Comparison of ENCODE assay signal across 8 mouse cellular contexts in genomic region chr10:78028129-78028528, GRCm38 (mm10). TPM values are rescaled to one million over a fixed set of nuclear protein-coding genes. Genes with fewer than 3 reads are reported as not detected.
A peak's percentile ranks its signal among the peaks of the same experiment; 100 is the strongest.
DNase-seq lines count a peak whose midpoint lies in the region; ATAC-seq and TF ChIP-seq lines count a peak whose summit lies in the region.

No protein-coding gene starts in this region.

- peak; percentile 94 for TF ChIP-seq CTCF in heart, adult 2 months (IDR thresholded peaks at IDR 0.05)
- peak; percentile 87 for TF ChIP-seq CTCF in kidney, adult 2 months (conservative IDR thresholded peaks at IDR 0.05; ENCODE audit: insufficient read depth, insufficient read length, low read depth, low read length)
- peak; percentile 91 for TF ChIP-seq CTCF in liver, embryonic 14.5 days (IDR thresholded peaks at IDR 0.05; ENCODE audit: low read depth)

- 4% methylated on average over 5 of the region's 5 CpGs for WGBS in heart, adult 2 months
- under 1% methylated on average over 5 of the region's 5 CpGs for WGBS in kidney, adult 2 months
- 4% methylated on average over 5 of the region's 5 CpGs for WGBS in liver, embryonic 14.5 days (ENCODE audit: insufficient replicate concordance)
- 6% methylated on average over 5 of the region's 5 CpGs for WGBS in neural tube, embryonic 12.5 days
- WGBS in stomach, embryonic 16.5 days, result 6% methylated on average over 5 of the region's 5 CpGs

- no peaks in the 10 kb centered on the region; the same call in 1 of the 2 replicates for H3K4me1 ChIP-seq in heart, adult 2 months (ENCODE audit: control insufficient read depth, insufficient read depth, low read length)
- no peaks in the 10 kb centered on the region for H3K4me1 ChIP-seq in kidney, adult 2 months (ENCODE audit: control insufficient read depth, insufficient read depth, low read length)
- H3K4me1 ChIP-seq in liver, embryonic 14.5 days (replicated peaks; ENCODE audit: control insufficient read depth in 2 of 2, insufficient read depth in 2 of 2, low read length in 1 of 2), result no peaks in the 10 kb centered on the region; a peak in 1 of 4 replicates
- H3K4me1 ChIP-seq in neural tube, embryonic 12.5 days, result no peaks in the 10 kb centered on the region
- H3K4me1 ChIP-seq in stomach, embryonic 16.5 days (ENCODE audit: control insufficient read depth, insufficient read depth, low read length), result no peaks in the 10 kb centered on the region

- H3K79me2 ChIP-seq in heart, adult 2 months (replicated peaks; ENCODE audit: control insufficient read depth, insufficient read depth, low read length), result no peaks in the 10 kb centered on the region

- ATAC-seq in liver, embryonic 14.5 days (ENCODE audit: insufficient read depth), result no peak
- 0 out of 2 replicates have a peak, but pooled peaks have one; percentile 29 for ATAC-seq in neural tube, embryonic 12.5 days (ENCODE audit: low FRiP score, low read depth)
- ATAC-seq in stomach, embryonic 16.5 days (ENCODE audit: insufficient read depth, low FRiP score), result peak; percentile 29; the same call in 1 of the 2 replicates

- peak; percentile 83; the same call in 1 of the 2 replicates for TF ChIP-seq EP300 in heart, adult 2 months (IDR thresholded peaks at IDR 0.05; ENCODE audit: insufficient read depth, low read depth, low read length)
- TF ChIP-seq EP300 in liver, embryonic 14.5 days (IDR thresholded peaks at IDR 0.05; ENCODE audit: low read depth), result no peak

- peak; percentile 85 for DNase-seq in A20 (ENCODE audit: low read depth, low spot score)
- peak; percentile 61 for DNase-seq in adrenal gland, adult 2 months
- DNase-seq in embryo, embryonic 9.5 days (ENCODE audit: extremely low spot score), result peak; percentile 73
- DNase-seq in heart, adult 2 months, result peak; percentile 66 to 75
- peak; percentile 72 for DNase-seq in kidney, adult 2 months
- DNase-seq in liver, embryonic 14.5 days (ENCODE audit: low read depth in 3 of 3, low spot score in 3 of 3), result peak in 2 of 3 experiments; percentile 52 to 54

- H3K27ac ChIP-seq in heart, adult 2 months, result no peak overlapping the region
- no peak overlapping the region for H3K27ac ChIP-seq in kidney, adult 2 months (ENCODE audit: insufficient read depth, low read depth, low read length)
- H3K27ac ChIP-seq in liver, embryonic 14.5 days, result no peak overlapping the region
- no peak overlapping the region for H3K27ac ChIP-seq in neural tube, embryonic 12.5 days
- H3K27ac ChIP-seq in stomach, embryonic 16.5 days (ENCODE audit: low read length), result no peak overlapping the region

- intact Hi-C loops in heart, adult 2 months (cut with DNase I), result loop anchor here (5.0 kb wide), 2 partner anchors 39 to 46 kb away; partner anchors contain the start of gene Icosl

- H3K9me3 ChIP-seq in liver, embryonic 14.5 days (ENCODE audit: control insufficient read depth, low read length), result no peaks in the 10 kb centered on the region
- no peaks in the 10 kb centered on the region for H3K9me3 ChIP-seq in neural tube, embryonic 12.5 days
- H3K9me3 ChIP-seq in stomach, embryonic 16.5 days (replicated peaks; ENCODE audit: control insufficient read depth, low read length), result no peaks in the 10 kb centered on the region

- no peaks in the 10 kb centered on the region for H3K27me3 ChIP-seq in heart, adult 2 months (ENCODE audit: control insufficient read depth, insufficient read depth, low read length)
- H3K27me3 ChIP-seq in kidney, adult 2 months (replicated peaks; ENCODE audit: control insufficient read depth, insufficient read depth, low read length), result no peaks in the 10 kb centered on the region
- no peaks in the 10 kb centered on the region for H3K27me3 ChIP-seq in liver, embryonic 14.5 days (ENCODE audit: control insufficient read depth, insufficient read depth, low read length)
- H3K27me3 ChIP-seq in neural tube, embryonic 12.5 days (replicated peaks), result no peaks in the 10 kb centered on the region
- H3K27me3 ChIP-seq in stomach, embryonic 16.5 days (ENCODE audit: control insufficient read depth, insufficient read depth, low read length), result no peaks in the 10 kb centered on the region

- no peak overlapping the region for H3K4me3 ChIP-seq in heart, adult 2 months
- no peak overlapping the region for H3K4me3 ChIP-seq in kidney, adult 2 months (ENCODE audit: insufficient read depth, low read depth, low read length)
- no peak overlapping the region for H3K4me3 ChIP-seq in liver, embryonic 14.5 days (ENCODE audit: insufficient read depth in 1 of 2, low read depth in 2 of 2, low read length in 2 of 2)
- no peak overlapping the region for H3K4me3 ChIP-seq in neural tube, embryonic 12.5 days
- no peak overlapping the region for H3K4me3 ChIP-seq in stomach, embryonic 16.5 days (replicated peaks; ENCODE audit: low read length)

- TF ChIP-seq POLR2A in heart, adult 2 months (IDR thresholded peaks at IDR 0.05; ENCODE audit: insufficient read depth, low read depth, low read length), result no peak
- TF ChIP-seq POLR2A in kidney, adult 2 months (IDR thresholded peaks at IDR 0.05; ENCODE audit: low read depth, low read length), result no peak

- H3K36me3 ChIP-seq in heart, adult 2 months (ENCODE audit: control insufficient read depth, insufficient read depth, low read length), result no peaks in the 10 kb centered on the region
- no peaks in the 10 kb centered on the region for H3K36me3 ChIP-seq in kidney, adult 2 months (ENCODE audit: control insufficient read depth, insufficient read depth, low read length)
- H3K36me3 ChIP-seq in liver, embryonic 14.5 days (replicated peaks; ENCODE audit: control insufficient read depth, insufficient read depth, low read depth), result no peaks in the 10 kb centered on the region
- no peaks in the 10 kb centered on the region for H3K36me3 ChIP-seq in neural tube, embryonic 12.5 days
- no peaks in the 10 kb centered on the region for H3K36me3 ChIP-seq in stomach, embryonic 16.5 days (ENCODE audit: control insufficient read depth, insufficient read depth, low read length)

- no peak overlapping the region for H3K9ac ChIP-seq in heart, adult 2 months (ENCODE audit: low read depth, low read length)
- H3K9ac ChIP-seq in liver, embryonic 14.5 days (replicated peaks), result no peak overlapping the region
- no peak overlapping the region for H3K9ac ChIP-seq in neural tube, embryonic 12.5 days
- H3K9ac ChIP-seq in stomach, embryonic 16.5 days (ENCODE audit: low read length), result no peak overlapping the region

- H3K4me2 ChIP-seq in liver, embryonic 14.5 days (ENCODE audit: low read depth), result no peak overlapping the region
- no peak overlapping the region for H3K4me2 ChIP-seq in neural tube, embryonic 12.5 days (replicated peaks)
- H3K4me2 ChIP-seq in stomach, embryonic 16.5 days (ENCODE audit: low read depth, low read length), result no peak overlapping the region

RNA-seq across cellular contexts. Expression of gene Dnmt3l, which starts 13.6 kb away (rescaled TPM):
- 10 to 100 TPM; 23.2 to 29.5 TPM for total RNA-seq in adrenal gland, adult 2 months (2021)
- polyA plus RNA-seq in adrenal gland, adult 2 months (2012; rRNA removed), result 14.6 and 15.5 TPM in 2 replicates
- total RNA-seq in heart, adult 2 months (2021), result under 1 TPM in 1 of 2 experiments, not detected in 1; 0.21 TPM
- 0.10 and 0.79 TPM in 2 replicates for polyA plus RNA-seq in heart, adult 2 months (2012; rRNA removed)
- 0.34 and 1.1 TPM in 2 replicates for polyA plus RNA-seq in kidney, adult 2 months (2012; rRNA removed)
- 0.08 TPM in 1 of 2 replicates, not detected in the other for polyA plus RNA-seq in liver, embryonic 14.5 days (2012; rRNA removed)
- not detected in 2 replicates for polyA plus RNA-seq in liver, embryonic 14.5 days (2014; fragmentation: Nextera tagmentation; extraction: Ambion mirVana)
- polyA plus RNA-seq in neural tube, embryonic 12.5 days (2016; fragmentation: Nextera tagmentation; extraction: Ambion mirVana), result not detected in 2 replicates
- polyA plus RNA-seq in stomach, embryonic 16.5 days (2015; fragmentation: Nextera tagmentation; extraction: Ambion mirVana), result 0.56 and 0.63 TPM in 2 replicates

RNA-seq across cellular contexts. Expression of gene Aire, which starts 15.3 kb away (rescaled TPM):
- not detected for total RNA-seq in adrenal gland, adult 2 months (2021)
- polyA plus RNA-seq in adrenal gland, adult 2 months (2012; rRNA removed), result 0.08 TPM in 1 of 2 replicates, not detected in the other
- total RNA-seq in heart, adult 2 months (2021), result not detected
- 0.10 TPM in 1 of 2 replicates, not detected in the other for polyA plus RNA-seq in heart, adult 2 months (2012; rRNA removed)
- 0.23 and 0.41 TPM in 2 replicates for polyA plus RNA-seq in kidney, adult 2 months (2012; rRNA removed)
- not detected in 2 replicates for polyA plus RNA-seq in liver, embryonic 14.5 days (2012; rRNA removed)
- not detected in 2 replicates for polyA plus RNA-seq in liver, embryonic 14.5 days (2014; fragmentation: Nextera tagmentation; extraction: Ambion mirVana)
- polyA plus RNA-seq in neural tube, embryonic 12.5 days (2016; fragmentation: Nextera tagmentation; extraction: Ambion mirVana), result 0.17 and 0.22 TPM in 2 replicates
- polyA plus RNA-seq in stomach, embryonic 16.5 days (2015; fragmentation: Nextera tagmentation; extraction: Ambion mirVana), result 0.15 and 0.20 TPM in 2 replicates

RNA-seq across cellular contexts. Expression of gene Pfkl, which starts 18.2 kb away (rescaled TPM):
- total RNA-seq in adrenal gland, adult 2 months (2021), result 100 to 1,000 TPM; 128 to 145 TPM
- polyA plus RNA-seq in adrenal gland, adult 2 months (2012; rRNA removed), result 122 and 138 TPM in 2 replicates
- 100 to 1,000 TPM; 109 to 115 TPM for total RNA-seq in heart, adult 2 months (2021)
- 101 and 156 TPM in 2 replicates for polyA plus RNA-seq in heart, adult 2 months (2012; rRNA removed)
- 100 and 107 TPM in 2 replicates for polyA plus RNA-seq in kidney, adult 2 months (2012; rRNA removed)
- polyA plus RNA-seq in liver, embryonic 14.5 days (2012; rRNA removed), result 41.7 and 46.7 TPM in 2 replicates
- polyA plus RNA-seq in liver, embryonic 14.5 days (2014; fragmentation: Nextera tagmentation; extraction: Ambion mirVana), result 63.1 and 66.8 TPM in 2 replicates
- 113 and 115 TPM in 2 replicates for polyA plus RNA-seq in neural tube, embryonic 12.5 days (2016; fragmentation: Nextera tagmentation; extraction: Ambion mirVana)
- polyA plus RNA-seq in stomach, embryonic 16.5 days (2015; fragmentation: Nextera tagmentation; extraction: Ambion mirVana), result 195 and 225 TPM in 2 replicates

RNA-seq across cellular contexts. Expression of gene Icosl, which starts 41.0 kb away (rescaled TPM):
- 10 to 100 TPM; 14.9 to 16.4 TPM for total RNA-seq in adrenal gland, adult 2 months (2021)
- polyA plus RNA-seq in adrenal gland, adult 2 months (2012; rRNA removed), result 22.8 and 32.0 TPM in 2 replicates
- 1 to 10 TPM; 5.8 to 7.6 TPM for total RNA-seq in heart, adult 2 months (2021)
- 8.4 and 9.2 TPM in 2 replicates for polyA plus RNA-seq in heart, adult 2 months (2012; rRNA removed)
- 13.3 and 19.0 TPM in 2 replicates for polyA plus RNA-seq in kidney, adult 2 months (2012; rRNA removed)
- 2.4 TPM in 2 replicates for polyA plus RNA-seq in liver, embryonic 14.5 days (2012; rRNA removed)
- 2.2 TPM in 2 replicates for polyA plus RNA-seq in liver, embryonic 14.5 days (2014; fragmentation: Nextera tagmentation; extraction: Ambion mirVana)
- polyA plus RNA-seq in neural tube, embryonic 12.5 days (2016; fragmentation: Nextera tagmentation; extraction: Ambion mirVana), result 1.3 TPM in 2 replicates
- polyA plus RNA-seq in stomach, embryonic 16.5 days (2015; fragmentation: Nextera tagmentation; extraction: Ambion mirVana), result 7.1 and 7.6 TPM in 2 replicates

RNA-seq across cellular contexts. Expression of gene 1810043G02Rik, which starts 49.8 kb away (rescaled TPM):
- 10 to 100 TPM; 19.7 to 23.7 TPM for total RNA-seq in adrenal gland, adult 2 months (2021)
- 92.1 and 111 TPM in 2 replicates for polyA plus RNA-seq in adrenal gland, adult 2 months (2012; rRNA removed)
- 10 to 100 TPM in 1 of 2 experiments, 1 to 10 TPM in 1; 8.9 to 10.7 TPM for total RNA-seq in heart, adult 2 months (2021)
- polyA plus RNA-seq in heart, adult 2 months (2012; rRNA removed), result 21.7 and 24.9 TPM in 2 replicates
- polyA plus RNA-seq in kidney, adult 2 months (2012; rRNA removed), result 60.5 and 75.3 TPM in 2 replicates
- 4.5 and 4.7 TPM in 2 replicates for polyA plus RNA-seq in liver, embryonic 14.5 days (2012; rRNA removed)
- polyA plus RNA-seq in liver, embryonic 14.5 days (2014; fragmentation: Nextera tagmentation; extraction: Ambion mirVana), result 4.2 and 4.5 TPM in 2 replicates
- polyA plus RNA-seq in neural tube, embryonic 12.5 days (2016; fragmentation: Nextera tagmentation; extraction: Ambion mirVana), result 35.4 and 35.8 TPM in 2 replicates
- polyA plus RNA-seq in stomach, embryonic 16.5 days (2015; fragmentation: Nextera tagmentation; extraction: Ambion mirVana), result 24.8 and 25.2 TPM in 2 replicates
